Mouse (Mus musculus) small intestine, adult 2 months (tissue): ENCODE measurements around the gene Gm38100. TPM values are rescaled to one million over a fixed set of nuclear protein-coding genes. Genes with fewer than 3 reads are reported as not detected.

ENCODE experiments used
- H3K27ac ChIP-seq: fragments of 200-500 bp; 2 replicates; pipeline ENCODE4 v1.5.1; 2012; ENCODE audit warnings: low read depth, low read length, control low read depth, inconsistent platforms; ENCODE audit not compliant: insufficient read depth
- H3K27me3 ChIP-seq: fragments of 200-500 bp; 2 replicates; pipeline ENCODE4 v1.6.1; 2012; ENCODE audit warnings: mild to moderate bottlenecking, moderate library complexity, low read length, inconsistent platforms; ENCODE audit not compliant: control insufficient read depth, insufficient read depth
- H3K36me3 ChIP-seq: fragments of 200-500 bp; 2 replicates; pipeline ENCODE4 v1.6.1; 2012; ENCODE audit warnings: mild to moderate bottlenecking, low read length, control low read depth, inconsistent platforms; ENCODE audit not compliant: control insufficient read depth, insufficient read depth
- H3K4me1 ChIP-seq: fragments of 200-500 bp; 2 replicates; pipeline ENCODE4 v1.6.1; 2012; ENCODE audit warnings: low read length, inconsistent platforms, mixed read lengths; ENCODE audit not compliant: control insufficient read depth, insufficient read depth, insufficient read length
- H3K4me3 ChIP-seq: fragments of 200-500 bp; 2 replicates; pipeline ENCODE4 v1.5.1; 2012; ENCODE audit warnings: low read depth, mild to moderate bottlenecking, control low read depth, inconsistent platforms, low read length, moderate library complexity
- CTCF ChIP-seq: fragments of 200-500 bp; IDR thresholded peaks from 2 replicates; pipeline ENCODE4 v1.5.1; 2012; ENCODE audit warnings: low read depth, mild to moderate bottlenecking, control low read depth, inconsistent platforms, low read length, moderate library complexity, mixed read lengths; ENCODE audit not compliant: insufficient replicate concordance, insufficient read length; ENCODE audit errors: extremely low read depth
- POLR2A ChIP-seq: fragments of 200-500 bp; IDR thresholded peaks from 2 replicates; pipeline ENCODE4 v1.6.1; 2012; ENCODE audit warnings: low read depth, mild to moderate bottlenecking, control low read depth, inconsistent platforms, low read length, moderate library complexity
- WGBS: fragments of 180-500 bp; shearing (Covaris S2); methylation state at CpG from one replicate; pipeline ENCODE4 v1.1.7; 2018; 5-methylcytosine and 5-hydroxymethylcytosine counted together
- polyA plus RNA-seq: library from polyadenylated mRNA; depleted of rRNA; stranded (reverse); fragments of >200 nt; gene quantifications from 2 replicates; pipeline ENCODE4 v1.2.3, GENCODE M21; 2012; rRNA removed

The Gm38100 gene
- polyA plus RNA-seq = not detected in 2 replicates

GRCm38 (mm10) chr1:175920029-175920428, at the start of gene Gm38100:
Gm38100 (plus strand) TSS chr1:175920329.
- 76% methylated on average over 9 of the region's 9 CpGs for WGBS
- TF ChIP-seq POLR2A = no peak
- no peak for TF ChIP-seq CTCF
- H3K27ac ChIP-seq = no peak within 1 kb of the TSS

GRCm38 (mm10) chr1:175870716-175871115, 49.4 kb upstream of the Gm38100 start:
- 78% methylated on average over 3 of the region's 3 CpGs for WGBS
- no peaks in the 10 kb centered on the region for H3K36me3 ChIP-seq

More at GRCm38 (mm10) chr1:175920029-175920428, at the start of gene Gm38100:
- H3K27me3 ChIP-seq = no peaks in the 10 kb centered on the region
- no peaks in the 10 kb centered on the region for H3K4me1 ChIP-seq
- H3K36me3 ChIP-seq = no peaks in the 10 kb centered on the region
- H3K4me3 ChIP-seq = no peak within 1 kb of the TSS

GRCm38 (mm10) chr1:175872028-175872816, 47.9 kb upstream of the Gm38100 start:
- TF ChIP-seq CTCF = no peak
- TF ChIP-seq POLR2A = no peak

More at GRCm38 (mm10) chr1:175870716-175871115, 49.4 kb upstream of the Gm38100 start:
- no peaks in the 10 kb centered on the region for H3K27me3 ChIP-seq
- no peak overlapping the region for H3K4me3 ChIP-seq
- H3K27ac ChIP-seq = no peak overlapping the region
- no peaks in the 10 kb centered on the region for H3K4me1 ChIP-seq
- TF ChIP-seq CTCF = no peak

GRCm38 (mm10) chr1:175880453-175881296, 39.5 kb upstream of the Gm38100 start, which contains the start of gene Exo1:
Exo1 (plus strand) TSS chr1:175880581.
- WGBS = under 1% methylated on average over 66 of the region's 66 CpGs
- H3K27me3 ChIP-seq = no peaks in the 10 kb centered on the region
- peak within 1 kb of the TSS; percentile 80 for H3K4me3 ChIP-seq
- peaks cover 2% of the 10 kb centered on the region; the same call in 1 of the 2 replicates for H3K4me1 ChIP-seq
- TF ChIP-seq CTCF (no peak), POLR2A (no peak)
- H3K27ac ChIP-seq = peak within 1 kb of the TSS; percentile 87
- no peaks in the 10 kb centered on the region for H3K36me3 ChIP-seq

More at GRCm38 (mm10) chr1:175872028-175872816, 47.9 kb upstream of the Gm38100 start:
- H3K27me3 ChIP-seq = no peaks in the 10 kb centered on the region
- H3K4me3 ChIP-seq = no peak overlapping the region
- 67% methylated on average over 6 of the region's 6 CpGs for WGBS
- no peak overlapping the region for H3K27ac ChIP-seq
- no peaks in the 10 kb centered on the region for H3K36me3 ChIP-seq
- H3K4me1 ChIP-seq = no peaks in the 10 kb centered on the region

- H3K27ac ChIP-seq = no peak overlapping the region
- no peaks in the 10 kb centered on the region for H3K27me3 ChIP-seq
- peaks cover 2% of the 10 kb centered on the region; the same call in 1 of the 2 replicates for H3K4me1 ChIP-seq
- WGBS = 48% methylated on average over 3 of the region's 3 CpGs
- H3K36me3 ChIP-seq = no peaks in the 10 kb centered on the region
- TF ChIP-seq CTCF = no peak
- TF ChIP-seq POLR2A = no peak
- H3K4me3 ChIP-seq = no peak overlapping the region
Measured at GRCm38 (mm10) chr1:175883398-175883797, 36.7 kb upstream of the Gm38100 start.

- Histone ChIP-seq H3K4me3 (no peak overlapping the region), H3K27me3 (no peaks in the 10 kb centered on the region), H3K36me3 (peaks cover 5% of the 10 kb centered on the region; the same call in 1 of the 2 replicates), H3K27ac (no peak overlapping the region), H3K4me1 (no peaks in the 10 kb centered on the region)
- 88% methylated on average over 6 of the region's 6 CpGs for WGBS
- TF ChIP-seq POLR2A (no peak), CTCF (no peak)
Measured at GRCm38 (mm10) chr1:175893263-175893662, 26.9 kb upstream of the Gm38100 start.

- 88% methylated on average over 12 of the region's 12 CpGs for WGBS
- H3K4me1 ChIP-seq = no peaks in the 10 kb centered on the region
- no peak overlapping the region for H3K4me3 ChIP-seq
- H3K27me3 ChIP-seq = no peaks in the 10 kb centered on the region
- peaks cover 5% of the 10 kb centered on the region; the same call in 1 of the 2 replicates for H3K36me3 ChIP-seq
- TF ChIP-seq POLR2A = no peak
- no peak for TF ChIP-seq CTCF
- no peak overlapping the region for H3K27ac ChIP-seq
Measured at GRCm38 (mm10) chr1:175893726-175894125, 26.4 kb upstream of the Gm38100 start.
